Mouse (Mus musculus) erythroblast, embryonic 14.5 days (primary cell): ENCODE data around the gene Syp.

Source experiments
- GATA1 ChIP-seq: IDR thresholded peaks from 2 replicates; pipeline ENCODE4 v1.6.1; 2012; ENCODE audit warnings: low read length, inconsistent platforms, mixed read lengths
- TAL1 ChIP-seq: IDR thresholded peaks from 3 replicates; pipeline ENCODE4 v1.6.1; 2012; ENCODE audit warnings: low read length, inconsistent platforms, mixed read lengths

- TF ChIP-seq GATA1, result no peak
- 0 out of 3 replicates have a peak, but pooled peaks have one; percentile 16 for TF ChIP-seq TAL1
Observed at GRCm38 (mm10) chrX:7604879-7605574, 33.2 kb upstream of the Syp start, which contains the start of gene Ccdc22.
